24 mouse cellular contexts compared by ENCODE assay signal in genomic region chr9:72779004-72779403, GRCm38 (mm10). TPM values are rescaled to one million over a fixed set of nuclear protein-coding genes. Genes with fewer than 3 reads are reported as not detected.
DNase-seq lines count a peak whose midpoint lies in the region; ATAC-seq and TF ChIP-seq lines count a peak whose summit lies in the region.
"Had no signal": no experiment of that assay in that cellular context is flagged by ENCODE, and none has a peak within 500 bp of the region (broad histone marks: within the 10 kb centered on the region; RNA-seq: fewer than 3 reads in every experiment).

No protein-coding gene starts in this region.

- peaks cover 38% of the 10 kb centered on the region for H3K4me1 ChIP-seq in heart, embryonic 13.5 days
- H3K4me1 ChIP-seq in midbrain, embryonic 10.5 days, result peaks cover 39% of the 10 kb centered on the region
- H3K4me1 ChIP-seq in midbrain, embryonic 11.5 days (ENCODE audit: control insufficient read depth, insufficient read depth, low read length), result peaks cover 5% of the 10 kb centered on the region
- H3K4me1 ChIP-seq in embryonic facial prominence, embryonic 10.5 days, result peaks cover 42% of the 10 kb centered on the region

- DNase-seq in heart, postnatal 25 days (ENCODE audit: low spot score), result no peak
- DNase-seq in midbrain, embryonic 10.5 days (ENCODE audit: low spot score), result no peak
- no peak for DNase-seq in midbrain, embryonic 11.5 days (ENCODE audit: low spot score, missing footprints)
- DNase-seq in embryonic facial prominence, embryonic 10.5 days (ENCODE audit: low spot score), result no peak
- peak; percentile 53 for DNase-seq in yolk sac, embryonic 10.5 days (ENCODE audit: low spot score)
- DNase-seq in left cerebral cortex, adult 2 months (ENCODE audit: extremely low spot score in 1 of 2, low spot score in 2 of 2), result no peak
- DNase-seq in right cerebral cortex, postnatal 10 days (ENCODE audit: low spot score in 2 of 2), result no peak
- DNase-seq: adrenal gland, adult 2 months; cerebellum, adult 11 months; cerebellum, postnatal 10 days; kidney, adult 8-10 months; kidney, postnatal 36 days; layer of hippocampus, adult 9-11 months; thymus, adult 2 months had no signal

- H3K36me3 ChIP-seq in heart, embryonic 13.5 days, result no peaks in the 10 kb centered on the region
- no peaks in the 10 kb centered on the region for H3K36me3 ChIP-seq in midbrain, embryonic 10.5 days
- H3K36me3 ChIP-seq in midbrain, embryonic 11.5 days (ENCODE audit: control insufficient read depth, insufficient read depth, low read length), result no peaks in the 10 kb centered on the region; the same call in 1 of the 2 replicates
- no peaks in the 10 kb centered on the region for H3K36me3 ChIP-seq in embryonic facial prominence, embryonic 10.5 days (replicated peaks)
- H3K36me3 ChIP-seq: embryonic facial prominence, embryonic 12.5 days; forebrain, embryonic 12.5 days; midbrain, embryonic 12.5 days had no signal

- H3K9me3 ChIP-seq in heart, embryonic 13.5 days, result no peaks in the 10 kb centered on the region
- H3K9me3 ChIP-seq in midbrain, embryonic 10.5 days (replicated peaks), result no peaks in the 10 kb centered on the region
- H3K9me3 ChIP-seq in midbrain, embryonic 11.5 days (ENCODE audit: control insufficient read depth, low read length), result no peaks in the 10 kb centered on the region
- H3K9me3 ChIP-seq in embryonic facial prominence, embryonic 10.5 days, result no peaks in the 10 kb centered on the region
- H3K9me3 ChIP-seq: embryonic facial prominence, embryonic 12.5 days; forebrain, embryonic 12.5 days; midbrain, embryonic 12.5 days had no signal

- H3K4me3 ChIP-seq in heart, embryonic 13.5 days, result no peak overlapping the region
- no peak overlapping the region for H3K4me3 ChIP-seq in midbrain, embryonic 10.5 days
- no peak overlapping the region for H3K4me3 ChIP-seq in midbrain, embryonic 11.5 days (ENCODE audit: low read depth, low read length)
- H3K4me3 ChIP-seq in embryonic facial prominence, embryonic 10.5 days, result no peak overlapping the region
- no peak overlapping the region for H3K4me3 ChIP-seq in left cerebral cortex, adult 2 months
- H3K4me3 ChIP-seq: embryonic facial prominence, embryonic 12.5 days; erythroblast, embryonic 14.5 days; forebrain, embryonic 12.5 days; midbrain, embryonic 12.5 days had no signal

- ATAC-seq in heart, embryonic 13.5 days (ENCODE audit: extremely low read depth, insufficient number of reproducible peaks, low FRiP score, low TSS enrichment), result no peak
- ATAC-seq in midbrain, embryonic 11.5 days (ENCODE audit: low FRiP score), result no peak
- ATAC-seq: lung, postnatal 0 days had no signal

- intact Hi-C loops in heart, postnatal 25 days (cut with DNase I), result no loop called here
- intact Hi-C loops in left cerebral cortex, adult 2 months (cut with DNase I), result no loop called here

- no peaks in the 10 kb centered on the region for H3K27me3 ChIP-seq in heart, embryonic 13.5 days (replicated peaks)
- no peaks in the 10 kb centered on the region for H3K27me3 ChIP-seq in midbrain, embryonic 10.5 days (ENCODE audit: low read depth, poor library complexity, severe bottlenecking)
- no peaks in the 10 kb centered on the region for H3K27me3 ChIP-seq in midbrain, embryonic 11.5 days (ENCODE audit: control insufficient read depth, insufficient read depth, low read length)
- H3K27me3 ChIP-seq in embryonic facial prominence, embryonic 10.5 days (replicated peaks; ENCODE audit: low read depth, poor library complexity, severe bottlenecking), result no peaks in the 10 kb centered on the region; the same call in 1 of the 2 replicates
- H3K27me3 ChIP-seq: embryonic facial prominence, embryonic 12.5 days had no signal

- WGBS in heart, embryonic 13.5 days, result 28% methylated on average over 11 of the region's 11 CpGs
- 63% methylated on average over 11 of the region's 11 CpGs for WGBS in midbrain, embryonic 10.5 days
- WGBS in midbrain, embryonic 11.5 days, result 60% methylated on average over 11 of the region's 11 CpGs
- WGBS in embryonic facial prominence, embryonic 10.5 days, result 43% methylated on average over 11 of the region's 11 CpGs

- 0 out of 2 replicates have a peak overlapping the region, but pooled peaks have one; percentile 40 for H3K9ac ChIP-seq in heart, embryonic 13.5 days
- no peak overlapping the region for H3K9ac ChIP-seq in midbrain, embryonic 11.5 days (ENCODE audit: low read length)
- H3K9ac ChIP-seq: embryonic facial prominence, embryonic 12.5 days; forebrain, embryonic 12.5 days; liver, embryonic 14.5 days; midbrain, embryonic 12.5 days had no signal

- H3K27ac ChIP-seq in heart, embryonic 13.5 days (replicated peaks), result peak overlapping the region; percentile 79
- H3K27ac ChIP-seq in midbrain, embryonic 10.5 days (replicated peaks), result peak overlapping the region; percentile 23; the same call in 1 of the 2 replicates
- H3K27ac ChIP-seq in midbrain, embryonic 11.5 days (ENCODE audit: low read depth, low read length), result no peak overlapping the region
- peak overlapping the region; percentile 63 for H3K27ac ChIP-seq in embryonic facial prominence, embryonic 10.5 days (replicated peaks)
- no peak overlapping the region for H3K27ac ChIP-seq in left cerebral cortex, adult 2 months
- H3K27ac ChIP-seq: embryonic facial prominence, embryonic 12.5 days; forebrain, embryonic 12.5 days; liver, embryonic 14.5 days; macrophage; midbrain, embryonic 12.5 days; stomach, postnatal 0 days had no signal

- H3K4me2 ChIP-seq in heart, embryonic 13.5 days, result peak overlapping the region; percentile 26
- no peak overlapping the region for H3K4me2 ChIP-seq in midbrain, embryonic 11.5 days
- H3K4me2 ChIP-seq: embryonic facial prominence, embryonic 12.5 days; forebrain, embryonic 12.5 days; midbrain, embryonic 12.5 days had no signal

- no peak for TF ChIP-seq CTCF in left cerebral cortex, adult 2 months (IDR thresholded peaks at IDR 0.05)

RNA-seq across cellular contexts. Expression of gene Prtg, which starts 27.7 kb away (rescaled TPM):
- 0.87 and 0.92 TPM in 2 replicates for polyA plus RNA-seq in heart, embryonic 13.5 days (2015; fragmentation: Nextera tagmentation; extraction: Ambion mirVana)
- total RNA-seq in heart, postnatal 25 days (2021), result under 1 TPM; 0.08 to 0.45 TPM
- polyA plus RNA-seq in midbrain, embryonic 10.5 days (2016; fragmentation: Nextera tagmentation; extraction: Ambion mirVana), result 9.9 and 19.9 TPM in 2 replicates
- 5.1 and 6.2 TPM in 2 replicates for polyA plus RNA-seq in midbrain, embryonic 11.5 days (2014; fragmentation: Nextera tagmentation; extraction: Ambion mirVana)
- polyA plus RNA-seq in embryonic facial prominence, embryonic 10.5 days (2016; fragmentation: Nextera tagmentation; extraction: Ambion mirVana), result 9.5 and 15.1 TPM in 2 replicates
- total RNA-seq in left cerebral cortex, adult 2 months (2021), result 1 to 10 TPM; 1.5 to 1.8 TPM
- total RNA-seq: neutrophil, adult 5-6 weeks had no signal
- polyA plus RNA-seq: erythroblast, embryonic 14.5 days; macrophage had no signal

Comparison
In these comparisons a context has a peak if more than half of its experiments do, and no peak if none do; other contexts are left out.
1. H3K27ac ChIP-seq: peak in heart, embryonic 13.5 days (single experiment), midbrain, embryonic 10.5 days (single experiment) and embryonic facial prominence, embryonic 10.5 days (single experiment); none in midbrain, embryonic 11.5 days (single experiment) and left cerebral cortex, adult 2 months (single experiment).